In genomic region chr10:111795056-111795455, GRCm38 (mm10) we compare ENCODE assay signal across 19 mouse cellular contexts.
DNase-seq lines count a peak whose midpoint lies in the region; ATAC-seq lines count a peak whose summit lies in the region.
"Had no signal": no experiment of that assay in that cellular context is flagged by ENCODE, and none has a peak within 500 bp of the region (broad histone marks: within the 10 kb centered on the region; RNA-seq: fewer than 3 reads in every experiment).

No protein-coding gene starts in this region.

- H3K4me3 ChIP-seq in megakaryocyte, embryonic 14.5 days (replicated peaks): peak overlapping the region; percentile 16
- H3K4me3 ChIP-seq: embryonic facial prominence, embryonic 10.5 days; forebrain, embryonic 13.5 days; midbrain, embryonic 12.5 days; neural tube, embryonic 13.5 days; stomach, embryonic 15.5 days had no signal

- H3K4me1 ChIP-seq in megakaryocyte, embryonic 14.5 days: peaks cover 26% of the 10 kb centered on the region
- H3K4me1 ChIP-seq: stomach, embryonic 15.5 days had no signal

- H3K9me3 ChIP-seq in megakaryocyte, embryonic 14.5 days: no peaks in the 10 kb centered on the region
- H3K9me3 ChIP-seq: embryonic facial prominence, embryonic 10.5 days; forebrain, embryonic 13.5 days; midbrain, embryonic 12.5 days; neural tube, embryonic 13.5 days; stomach, embryonic 15.5 days had no signal

- H3K27me3 ChIP-seq in megakaryocyte, embryonic 14.5 days (replicated peaks): peaks cover 2% of the 10 kb centered on the region
- H3K27me3 ChIP-seq: forebrain, embryonic 13.5 days; midbrain, embryonic 12.5 days; neural tube, embryonic 13.5 days; stomach, embryonic 15.5 days had no signal

- peak; percentile 31 to 38 for DNase-seq in cerebellum, postnatal 10 days
- no peak for DNase-seq in cerebellum, adult 18-20 months
- peak; percentile 70 for DNase-seq in lung, postnatal 10 days
- no peak for DNase-seq in left cerebral cortex, postnatal 25 days (ENCODE audit: low spot score in 2 of 2)
- DNase-seq in kidney, adult 8-10 months: no peak
- DNase-seq: cerebellum, adult 11 months; layer of hippocampus, adult 9-11 months; liver, postnatal 0 days; right cerebral cortex, postnatal 14 days had no signal

- intact Hi-C loops in left cerebral cortex, postnatal 25 days (cut with DNase I): no loop called here

- ATAC-seq in megakaryocyte, adult 5-6 weeks (ENCODE audit: poor library complexity, severe bottlenecking): no peak
- ATAC-seq: activated CD4-positive, CD25-positive, alpha-beta regulatory T cell, adult 4 months; forebrain, embryonic 13.5 days; hindbrain, embryonic 16.5 days; intestine, postnatal 0 days; liver, postnatal 0 days had no signal

- H3K36me3 ChIP-seq in megakaryocyte, embryonic 14.5 days (replicated peaks; ENCODE audit: low read length): no peaks in the 10 kb centered on the region
- H3K36me3 ChIP-seq: embryonic facial prominence, embryonic 10.5 days; midbrain, embryonic 12.5 days; neural tube, embryonic 13.5 days; stomach, embryonic 15.5 days had no signal

Comparison
In these comparisons a context has a peak if more than half of its experiments do, and no peak if none do; other contexts are left out.
1. DNase-seq: peak in cerebellum, postnatal 10 days (2 of 2) and lung, postnatal 10 days (single experiment); none in cerebellum, adult 18-20 months (0 of 2), left cerebral cortex, postnatal 25 days (0 of 2) and kidney, adult 8-10 months (0 of 2).